Mouse (Mus musculus): ENCODE data around the gene Jag1. TPM values are rescaled to one million over a fixed set of nuclear protein-coding genes. Genes with fewer than 3 reads are reported as not detected.

The Jag1 gene
- total RNA-seq, 2 experiments from 2014 or later, result 0.41 TPM; not detected in 1

- no peak for ATAC-seq (replicated peaks; ENCODE audit: poor library complexity, severe bottlenecking)
Measured at GRCm38 (mm10) chr2:137073473-137074312, 42.8 kb downstream of the Jag1 start.

- no peak for ATAC-seq (replicated peaks; ENCODE audit: poor library complexity, severe bottlenecking)
Measured at GRCm38 (mm10) chr2:137067479-137068110, 48.8 kb downstream of the Jag1 start.

- ATAC-seq (replicated peaks; ENCODE audit: poor library complexity, severe bottlenecking), result no peak
Measured at GRCm38 (mm10) chr2:137064513-137064912, 51.9 kb downstream of the Jag1 start.

- ATAC-seq (replicated peaks; ENCODE audit: poor library complexity, severe bottlenecking), result no peak
Measured at GRCm38 (mm10) chr2:137063829-137064228, 52.6 kb downstream of the Jag1 start.

DNA sequence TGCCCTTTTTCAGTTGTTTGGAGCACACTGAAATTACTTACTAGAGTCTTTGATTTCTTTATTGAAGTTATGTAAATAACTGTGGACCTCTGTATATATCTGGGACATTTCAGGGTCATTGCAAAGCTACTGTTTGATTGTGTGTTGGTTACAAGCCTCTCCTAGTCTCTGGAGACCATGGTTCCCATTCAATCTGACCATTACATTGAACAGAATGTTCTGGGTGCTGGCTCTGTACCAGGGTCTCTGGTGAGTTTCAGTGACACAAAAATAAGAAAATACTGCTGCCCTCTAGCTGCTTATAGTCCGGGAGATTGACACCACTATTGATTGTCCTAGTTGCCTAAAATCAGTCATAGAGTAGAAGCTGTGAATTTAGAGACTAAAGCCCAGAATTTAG, 66.5 kb downstream of the Jag1 start:
- ATAC-seq (replicated peaks; ENCODE audit: poor library complexity, severe bottlenecking), result no peak

DNA sequence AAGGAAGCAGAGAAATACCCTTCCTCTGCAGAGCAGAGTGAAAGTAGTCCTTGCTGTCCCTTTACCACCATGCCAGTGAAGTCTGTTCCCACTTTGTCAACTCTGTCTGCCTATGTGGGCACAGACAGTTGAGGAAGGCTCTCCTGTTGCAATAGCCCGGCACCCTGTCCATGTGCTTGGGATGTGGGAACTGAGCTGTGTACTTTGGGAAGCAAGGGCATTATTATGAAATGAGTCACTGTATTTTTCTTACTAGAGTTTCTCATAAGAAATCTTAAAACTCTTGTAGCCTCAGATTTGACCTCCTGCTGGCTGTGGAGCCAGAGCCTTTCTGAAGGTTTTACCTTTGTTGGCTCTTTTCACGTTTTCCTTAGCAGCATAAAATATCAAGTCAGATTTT, 67.1 kb downstream of the Jag1 start:
- ATAC-seq (replicated peaks; ENCODE audit: poor library complexity, severe bottlenecking), result no peak

GRCm38 (mm10) chr2:137044122-137044521, 72.3 kb downstream of the Jag1 start:
- ATAC-seq (replicated peaks; ENCODE audit: poor library complexity, severe bottlenecking), result no peak

Other genes with a start within 250 kb of the Jag1 start
- gene AL731706.2, start 231.0 kb downstream of the Jag1 start, total RNA-seq (2014; fragmentation: Nextera tagmentation), result 19.3 and 63.7 TPM in 2 replicates
- gene AL731706.2, start 231.0 kb downstream of the Jag1 start, total RNA-seq (2017), result not detected in 2 replicates
- 5.4 and 7.7 TPM in 2 replicates for gene Slx4ip, start 225.4 kb downstream of the Jag1 start, total RNA-seq (2014; fragmentation: Nextera tagmentation)
- gene Slx4ip, start 225.4 kb downstream of the Jag1 start, total RNA-seq (2017), result 3.9 and 5.6 TPM in 2 replicates
- gene AL731706.1, start 225.3 kb downstream of the Jag1 start, total RNA-seq (2014; fragmentation: Nextera tagmentation), result 9.9 and 10.1 TPM in 2 replicates
- gene AL731706.1, start 225.3 kb downstream of the Jag1 start, total RNA-seq (2017), result 11.8 and 27.1 TPM in 2 replicates
- 17.4 and 18.0 TPM in 2 replicates for gene Mkks, start 225.3 kb downstream of the Jag1 start, total RNA-seq (2014; fragmentation: Nextera tagmentation)
- gene Mkks, start 225.3 kb downstream of the Jag1 start, total RNA-seq (2017), result 8.0 and 10.8 TPM in 2 replicates

Measured in granulocyte monocyte progenitor cell, adult 5-6 weeks (primary cell).